Mouse (Mus musculus) hematopoietic stem cell, adult 5-6 weeks (primary cell): ENCODE results near the gene Ccdc69. TPM values are rescaled to one million over a fixed set of nuclear protein-coding genes. Genes with fewer than 3 reads are reported as not detected.

Experiments used
- ATAC-seq, 2 experiments: fragments of 125-278 bp in 1 of 2; replicated peaks in 1 of 2; 2 replicates each; pipeline ENCODE4 v1.8.0; 2016 to 2017; ENCODE audit warnings: inconsistent platforms in 2 of 2, mild to moderate bottlenecking in 2 of 2, moderate number of reproducible peaks in 2 of 2, low read depth in 1 of 2, moderate TSS enrichment in 1 of 2; ENCODE audit not compliant: low FRiP score in 2 of 2, poor library complexity in 2 of 2, severe bottlenecking in 2 of 2, insufficient read depth in 1 of 2, low TSS enrichment in 1 of 2
- total RNA-seq: library from RNA; stranded (forward); fragments of 172-1452, 232-1000 nt; gene quantifications from 2 replicates; pipeline ENCODE4 v1.2.3, GENCODE M21; 2017

The Ccdc69 gene
- total RNA-seq, 1 experiment from 2014 or later, result 47.6 TPM

GRCm38 (mm10) chr11:55069023-55069422 is 8.9 kb downstream of the Ccdc69 start:
- no peak for ATAC-seq

DNA sequence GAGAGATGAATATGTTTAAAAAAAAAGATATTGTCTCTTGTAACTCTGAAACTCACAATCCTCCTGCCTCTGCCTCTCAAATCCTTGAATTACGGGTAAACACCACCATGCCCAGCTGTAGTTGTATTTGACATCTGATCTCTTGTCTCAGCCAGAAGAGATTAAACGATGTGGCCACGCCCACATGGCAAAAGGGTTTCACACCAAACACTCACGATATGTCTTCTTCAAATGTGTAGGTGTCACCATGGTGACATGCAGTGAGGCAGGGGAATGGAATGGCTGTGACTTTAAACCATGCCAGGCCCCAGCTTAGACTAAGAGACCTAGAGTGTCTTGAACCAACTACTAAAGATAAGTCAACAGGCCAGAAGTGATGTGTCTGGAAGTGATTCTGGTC is 11.0 kb downstream of the Ccdc69 start:
- ATAC-seq, result no peak

DNA sequence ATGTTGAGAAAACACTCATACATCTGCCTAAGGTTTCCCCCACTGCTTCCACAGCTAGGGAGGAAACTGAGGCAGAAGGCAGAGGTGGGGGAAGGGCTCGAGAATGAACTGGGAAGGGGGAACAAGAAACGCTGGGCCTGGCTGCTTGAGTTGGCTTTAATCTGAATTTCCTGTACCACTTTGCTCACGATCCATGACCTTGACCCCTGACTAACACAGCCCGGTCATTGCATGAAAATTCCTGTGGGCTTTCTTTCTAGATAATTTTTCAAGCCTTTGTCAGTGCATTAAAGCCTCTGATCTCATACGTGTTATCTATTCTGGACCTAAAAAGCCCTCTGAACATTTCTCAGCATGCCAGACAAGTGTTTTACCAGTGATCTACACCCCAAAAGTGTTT is 15.1 kb downstream of the Ccdc69 start:
- no peak for ATAC-seq

DNA sequence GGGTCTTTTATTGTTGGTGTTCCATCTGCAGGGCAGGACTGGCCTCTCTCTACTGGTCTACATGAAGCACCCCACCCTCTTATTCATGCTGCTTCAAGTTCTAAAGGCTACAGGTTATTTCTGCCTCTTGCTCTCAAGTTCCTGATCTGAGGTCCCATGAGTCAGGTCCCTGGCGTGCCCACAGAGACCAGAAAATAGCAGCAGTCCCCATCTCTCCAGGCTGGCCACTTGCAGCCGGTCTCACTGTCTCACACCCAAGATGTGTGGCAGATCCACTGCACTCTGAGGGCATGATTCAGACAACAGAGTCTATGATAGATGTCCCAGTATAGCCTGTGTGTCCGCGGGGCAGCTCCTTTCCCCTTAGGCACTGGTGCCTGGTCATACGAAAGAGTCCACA is 17.1 kb downstream of the Ccdc69 start:
- ATAC-seq, result no peak

DNA sequence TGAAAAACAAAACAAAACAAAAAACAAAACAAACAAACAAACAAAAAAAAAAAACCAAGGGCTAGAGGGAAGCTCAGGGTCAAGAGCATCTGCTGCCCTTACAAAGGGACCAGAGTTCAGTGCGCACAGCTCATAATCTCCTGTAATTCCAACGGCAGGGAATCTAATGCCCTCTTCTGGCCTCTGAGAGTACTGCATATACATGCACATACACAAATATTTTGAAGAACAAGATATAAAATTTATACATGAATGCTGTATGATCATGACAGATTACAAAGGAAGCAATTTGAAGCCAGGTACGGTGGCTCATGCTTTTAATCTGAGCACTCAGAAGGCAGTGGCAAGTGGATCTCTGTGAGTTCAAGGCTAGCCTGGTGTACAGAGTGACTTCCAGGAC is 20.4 kb downstream of the Ccdc69 start:
- no peak for ATAC-seq

DNA sequence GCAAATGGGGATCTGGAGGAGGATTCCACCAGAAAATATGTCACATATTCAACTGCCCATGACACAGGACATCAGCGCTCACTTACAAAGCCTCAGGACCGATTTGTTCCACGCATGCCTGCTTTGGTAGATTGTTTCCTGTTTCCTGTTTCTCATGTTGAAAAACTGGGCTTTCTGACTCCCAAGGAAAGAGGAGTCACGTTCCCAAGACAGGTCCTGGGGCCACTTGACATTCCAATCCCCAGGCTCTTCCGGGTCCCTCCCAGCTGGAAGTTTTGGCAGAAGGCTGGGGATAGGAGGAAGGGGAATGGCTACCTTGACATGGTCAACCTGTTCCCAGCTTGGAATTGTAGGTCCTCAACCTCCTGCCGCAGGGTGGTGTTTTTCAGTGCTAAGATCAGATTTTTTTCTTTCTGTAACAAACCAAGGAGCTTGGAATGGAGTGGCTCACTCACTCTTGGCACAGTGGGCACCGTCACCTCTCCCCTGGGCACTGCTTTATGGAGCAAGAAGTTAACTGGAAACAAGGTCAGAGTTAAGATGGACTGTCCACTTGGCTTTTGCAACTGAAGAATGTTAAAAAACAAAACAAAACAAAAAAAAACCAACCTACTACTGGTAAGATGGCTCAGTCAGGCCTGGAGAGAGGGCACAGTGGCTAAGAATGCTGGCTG is 27.0 kb downstream of the Ccdc69 start:
- ATAC-seq, result no peak

- ATAC-seq, result peak in 1 of 2 experiments; percentile 67; a peak in 2 of 4 replicates
Measured at GRCm38 (mm10) chr11:55046600-55046999, 31.3 kb downstream of the Ccdc69 start.

- no peak for ATAC-seq
Measured at GRCm38 (mm10) chr11:55041348-55041747, 36.6 kb downstream of the Ccdc69 start.

DNA sequence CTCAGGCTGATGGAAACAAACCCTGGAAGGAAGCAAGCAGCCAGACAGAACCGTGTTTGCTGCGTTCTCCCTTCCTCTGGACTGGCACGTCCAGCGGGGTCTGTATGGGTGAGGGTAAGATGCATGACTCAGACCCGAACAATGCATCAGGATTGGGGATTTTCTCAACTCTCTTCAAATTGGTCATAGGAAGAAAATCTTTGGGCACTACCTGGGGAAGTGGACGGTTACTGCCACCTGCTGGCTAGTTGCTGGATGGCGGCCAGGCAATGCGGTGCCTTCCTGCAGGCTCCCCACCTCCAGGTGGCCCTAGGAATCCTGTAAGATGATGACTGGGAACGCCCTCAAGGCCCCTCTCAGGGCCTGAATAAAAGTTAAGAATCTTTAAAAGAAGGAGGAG is 38.3 kb downstream of the Ccdc69 start:
- ATAC-seq, result peak; percentile 76 to 80

GRCm38 (mm10) chr11:55036601-55037000 is 41.3 kb downstream of the Ccdc69 start:
- no peak for ATAC-seq

- ATAC-seq, result peak; percentile 87 to 91
Measured at GRCm38 (mm10) chr11:55033040-55033660, 44.8 kb downstream of the Ccdc69 start, which contains the start of gene Anxa6. Anxa6 (minus strand) TSS chr11:55033445.

GRCm38 (mm10) chr11:55032286-55032685 is 45.6 kb downstream of the Ccdc69 start:
- no peak for ATAC-seq

DNA sequence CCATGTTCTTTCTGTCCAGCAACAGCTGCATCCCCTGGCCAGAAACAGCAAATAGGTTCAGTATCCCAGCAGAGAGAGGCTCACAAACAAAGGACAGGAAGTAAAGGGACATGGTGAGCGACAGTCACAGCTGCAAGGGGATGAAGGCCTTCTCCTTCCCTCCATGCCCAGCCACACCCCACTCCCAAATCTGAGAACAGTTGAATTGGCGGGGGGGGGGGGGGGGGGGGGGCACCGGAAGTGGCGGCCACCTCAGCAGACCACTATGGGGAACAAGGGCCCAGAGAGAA is 46.0 kb downstream of the Ccdc69 start:
- ATAC-seq, result no peak

- ATAC-seq, result peak in 1 of 2 experiments; percentile 18; a peak in 2 of 4 replicates
Measured at GRCm38 (mm10) chr11:55031211-55031990, 46.5 kb downstream of the Ccdc69 start.

DNA sequence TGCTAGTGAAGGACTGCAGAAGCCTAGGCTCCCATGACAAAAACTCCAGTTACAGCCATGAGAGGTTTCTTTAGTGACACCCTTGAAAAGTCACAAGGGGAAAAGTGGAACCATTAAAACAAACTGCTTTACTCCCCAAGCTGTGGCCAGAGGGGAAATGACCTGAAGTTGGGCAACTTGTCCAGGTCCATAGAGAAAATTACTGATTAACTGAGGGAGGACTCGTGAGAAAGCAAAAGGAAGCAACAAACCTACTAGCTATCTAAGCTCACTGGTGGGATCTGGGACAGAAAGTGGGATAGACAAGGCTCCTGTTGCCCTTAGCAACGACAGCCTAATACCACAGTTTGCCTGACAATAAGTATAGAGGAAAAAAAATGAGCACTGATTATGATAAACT is 49.4 kb downstream of the Ccdc69 start:
- no peak for ATAC-seq

DNA sequence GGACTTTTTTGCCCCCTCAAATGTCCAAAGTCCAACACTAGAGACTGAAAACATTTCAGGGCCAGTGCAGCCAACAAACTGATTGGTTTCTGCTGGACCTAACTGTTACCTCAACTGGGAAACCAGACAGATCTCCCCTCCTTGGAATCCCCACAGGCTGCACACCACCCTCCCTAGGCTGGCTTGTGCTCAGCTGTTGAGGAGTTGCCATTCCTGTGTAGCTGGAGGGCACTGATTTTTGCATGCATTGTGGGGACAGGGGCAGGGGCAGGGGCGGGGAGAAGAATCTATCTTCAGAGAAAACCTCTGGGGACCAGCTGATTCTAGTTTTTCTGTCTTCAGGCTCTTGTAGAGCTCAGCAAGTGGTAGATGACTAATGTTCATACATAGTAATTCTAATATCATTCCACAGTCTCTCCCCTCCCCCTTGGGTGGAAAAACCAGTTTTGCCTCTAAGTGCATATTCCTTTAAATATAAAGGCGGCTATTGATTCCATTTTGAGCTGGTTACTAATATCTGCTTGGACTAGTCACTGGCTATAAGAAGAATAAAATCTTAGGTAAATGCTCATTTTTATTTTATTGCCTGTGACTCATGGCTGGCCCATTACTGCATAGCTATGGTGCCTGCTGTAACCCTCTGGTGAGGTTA is 50.6 kb downstream of the Ccdc69 start:
- no peak for ATAC-seq

DNA sequence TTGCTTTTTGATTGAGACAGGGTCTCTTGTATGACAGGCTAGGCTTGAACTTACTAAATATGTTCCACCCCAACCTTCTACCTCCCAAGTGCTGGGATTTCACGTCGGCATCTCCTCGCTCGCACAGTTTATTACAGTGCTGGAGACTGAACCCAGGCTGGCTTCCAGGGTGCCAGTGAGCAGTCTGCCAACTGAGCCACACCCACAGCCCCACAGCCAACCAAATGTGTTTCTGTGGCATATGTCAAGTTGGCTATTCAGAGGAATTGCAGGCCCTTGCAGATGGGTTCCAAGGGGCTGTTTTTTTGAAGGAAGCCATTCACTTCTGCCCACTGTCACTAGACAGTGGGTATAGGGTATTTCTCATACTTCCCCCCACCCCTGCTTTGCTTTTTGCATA is 52.0 kb downstream of the Ccdc69 start:
- no peak for ATAC-seq

GRCm38 (mm10) chr11:55023583-55023982 is 54.3 kb downstream of the Ccdc69 start:
- no peak for ATAC-seq
